Mouse (Mus musculus) limb, embryonic 13.5 days (tissue): ENCODE measurements around the gene Ghrhr. TPM values are rescaled to one million over a fixed set of nuclear protein-coding genes. Genes with fewer than 3 reads are reported as not detected.

ENCODE experiments used
- ATAC-seq: fragments of 200-750 bp; cut with Nextera tagmentation; 2 replicates; pipeline ENCODE4 v1.8.0; 2017; ENCODE audit warnings: low read depth, moderate number of reproducible peaks, moderate TSS enrichment; ENCODE audit not compliant: low FRiP score
- H3K27ac ChIP-seq: fragments of 300-500 bp; sonication (generic); 2 replicates; pipeline ENCODE4 v1.5.1; 2015; ENCODE audit warnings: inconsistent platforms, mild to moderate bottlenecking, moderate library complexity
- H3K27me3 ChIP-seq: fragments of 300-500 bp; sonication (generic); 2 replicates; pipeline ENCODE4 v1.6.1; 2015; ENCODE audit warnings: mild to moderate bottlenecking, inconsistent platforms
- H3K36me3 ChIP-seq: fragments of 300-500 bp; sonication (generic); 2 replicates; pipeline ENCODE4 v1.6.1; 2015; ENCODE audit warnings: inconsistent platforms, mild to moderate bottlenecking, moderate library complexity
- H3K4me1 ChIP-seq: fragments of 300-500 bp; sonication (generic); 2 replicates; pipeline ENCODE4 v1.6.1; 2015; ENCODE audit warnings: inconsistent platforms
- H3K4me2 ChIP-seq: fragments of 300-500 bp; sonication (generic); replicated peaks from 2 replicates; pipeline ENCODE4 v1.6.1; 2015; ENCODE audit warnings: inconsistent platforms, mild to moderate bottlenecking, moderate library complexity
- H3K4me3 ChIP-seq: fragments of 300-500 bp; sonication (generic); 2 replicates; pipeline ENCODE4 v1.5.1; 2015; ENCODE audit warnings: moderate library complexity, mild to moderate bottlenecking, inconsistent platforms
- H3K9ac ChIP-seq: fragments of 300-500 bp; sonication (generic); 2 replicates; pipeline ENCODE4 v1.6.1; 2015; ENCODE audit warnings: mild to moderate bottlenecking, inconsistent platforms
- H3K9me3 ChIP-seq: fragments of 300-500 bp; sonication (generic); 2 replicates; pipeline ENCODE4 v1.6.1; 2016; ENCODE audit warnings: inconsistent platforms
- WGBS: fragments of 180-500 bp; shearing (Covaris S2); methylation state at CpG from one replicate; pipeline ENCODE4 v1.1.7; 2015; 5-methylcytosine and 5-hydroxymethylcytosine counted together
- polyA plus RNA-seq: library from polyadenylated mRNA; unstranded; fragments of >200 nt; fragmentation: Nextera tagmentation; extraction: Ambion mirVana; gene quantifications from 2 replicates; pipeline ENCODE4 v1.2.1, GENCODE M21; 2015

The Ghrhr gene
- polyA plus RNA-seq, 1 experiment from 2014 or later, result not detected

DNA sequence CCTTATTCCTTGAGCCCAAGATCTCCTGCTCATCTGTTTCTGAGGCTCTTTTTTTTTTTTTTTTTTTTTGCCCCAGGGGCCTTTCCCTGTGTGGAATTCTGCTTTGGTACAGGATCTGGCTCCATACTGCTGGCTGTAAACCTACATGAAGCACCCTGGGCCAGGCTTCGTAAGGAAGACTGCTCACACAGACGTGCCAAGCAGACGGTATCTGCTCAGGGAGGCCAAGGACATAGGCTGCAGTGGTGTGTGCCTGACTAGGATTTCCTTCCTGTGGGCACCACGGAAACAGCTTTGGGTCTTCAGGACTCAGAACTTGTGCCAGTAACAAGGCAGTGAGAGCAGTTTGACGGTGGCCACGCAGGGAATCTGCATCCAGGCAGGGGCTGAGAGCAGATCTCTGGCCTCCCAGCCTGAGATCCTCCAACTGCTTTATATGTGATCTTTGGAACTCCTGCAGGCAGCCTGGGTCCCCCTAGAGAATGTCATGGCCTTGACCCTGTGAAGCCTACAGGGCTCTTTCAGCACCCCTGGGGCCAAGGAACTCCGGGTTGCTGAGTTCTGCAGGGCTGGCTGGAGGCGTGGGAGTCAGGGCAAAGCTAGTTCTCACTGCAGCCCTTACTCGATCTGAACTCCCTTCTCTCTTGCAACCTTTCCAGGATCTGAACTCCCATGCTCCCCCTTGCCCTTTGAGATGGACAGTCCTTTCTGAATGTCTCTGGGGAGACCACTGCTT, 26.1 kb downstream of the Ghrhr start:
- H3K4me1 ChIP-seq, result peaks cover 16% of the 10 kb centered on the region; the same call in 1 of the 2 replicates
- H3K9me3 ChIP-seq, result no peaks in the 10 kb centered on the region
- H3K9ac ChIP-seq, result no peak overlapping the region
- WGBS, result 65% methylated on average over 9 of the region's 9 CpGs
- H3K4me3 ChIP-seq, result no peak overlapping the region
- H3K27ac ChIP-seq, result no peak overlapping the region
- no peak for ATAC-seq
- H3K36me3 ChIP-seq, result no peaks in the 10 kb centered on the region
- 0 out of 2 replicates have a peak, but pooled peaks cover 4% of the 10 kb centered on the region for H3K27me3 ChIP-seq
- no peak overlapping the region for H3K4me2 ChIP-seq

DNA sequence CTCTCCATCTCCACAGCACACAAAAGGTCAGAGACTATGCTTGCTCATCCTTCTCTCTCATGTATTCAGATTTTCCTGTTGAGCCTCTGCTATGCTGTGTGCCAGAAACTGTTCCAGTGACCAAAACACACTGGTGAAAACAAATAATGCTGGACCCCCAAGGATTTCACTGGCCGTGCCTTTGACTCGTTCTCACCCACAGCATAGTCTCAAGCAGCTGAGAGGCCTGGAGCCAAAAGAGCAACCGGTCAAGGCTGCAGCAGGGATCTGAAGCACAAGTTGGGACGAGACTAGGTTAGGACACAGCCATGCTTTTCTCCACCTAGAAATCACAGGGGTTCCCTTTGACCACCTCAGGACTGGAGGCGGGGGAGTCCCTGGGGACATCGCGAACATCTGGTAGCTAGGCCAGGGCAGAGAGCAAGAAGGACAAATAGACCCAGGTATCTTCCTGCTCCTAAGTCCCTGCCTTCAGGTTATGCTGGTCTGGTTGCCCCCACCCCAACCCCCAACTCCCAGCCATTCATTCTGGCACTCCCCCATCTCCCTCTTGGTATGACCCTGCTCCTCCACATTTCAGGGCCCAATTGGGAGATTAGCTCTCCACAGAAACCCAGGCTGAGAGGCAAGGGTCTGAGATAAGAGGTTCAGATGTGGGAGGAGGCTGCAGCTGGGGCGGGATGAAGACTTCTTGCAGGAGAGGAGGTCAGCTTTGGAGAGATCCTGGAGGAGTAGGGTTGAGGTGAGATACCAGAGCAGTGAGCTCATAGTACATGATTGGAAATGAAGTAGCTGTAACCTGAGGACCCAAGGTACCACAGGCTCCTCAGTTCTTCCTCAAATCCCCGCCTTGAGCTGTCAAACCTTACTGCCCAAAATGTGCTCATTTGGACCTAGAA, 27.6 kb downstream of the Ghrhr start:
- H3K9me3 ChIP-seq, result no peaks in the 10 kb centered on the region
- H3K4me3 ChIP-seq, result no peak overlapping the region
- no peak overlapping the region for H3K4me2 ChIP-seq
- H3K9ac ChIP-seq, result no peak overlapping the region
- H3K27me3 ChIP-seq, result no peaks in the 10 kb centered on the region
- peaks cover 16% of the 10 kb centered on the region; the same call in 1 of the 2 replicates for H3K4me1 ChIP-seq
- H3K27ac ChIP-seq, result no peak overlapping the region
- WGBS, result 76% methylated on average over 9 of the region's 9 CpGs
- H3K36me3 ChIP-seq, result no peaks in the 10 kb centered on the region
- no peak for ATAC-seq

- Histone ChIP-seq H3K4me1 (peaks cover 16% of the 10 kb centered on the region; the same call in 1 of the 2 replicates), H3K4me2 (no peak overlapping the region), H3K9ac (no peak overlapping the region), H3K36me3 (no peaks in the 10 kb centered on the region), H3K9me3 (no peaks in the 10 kb centered on the region), H3K27ac (no peak overlapping the region), H3K4me3 (no peak overlapping the region), H3K27me3 (no peaks in the 10 kb centered on the region)
- WGBS, result 59% methylated on average over 5 of the region's 5 CpGs
- ATAC-seq, result no peak
Measured at GRCm38 (mm10) chr6:55404421-55404990, 28.4 kb downstream of the Ghrhr start.

- Histone ChIP-seq H3K27ac (no peak overlapping the region), H3K4me1 (peaks cover 20% of the 10 kb centered on the region; the same call in 1 of the 2 replicates), H3K9ac (no peak overlapping the region), H3K4me2 (no peak overlapping the region), H3K9me3 (no peaks in the 10 kb centered on the region), H3K4me3 (no peak overlapping the region), H3K36me3 (no peaks in the 10 kb centered on the region), H3K27me3 (no peaks in the 10 kb centered on the region)
- WGBS, result 68% methylated on average over 4 of the region's 4 CpGs
- ATAC-seq, result no peak
Measured at GRCm38 (mm10) chr6:55407345-55407744, 31.2 kb downstream of the Ghrhr start.

DNA sequence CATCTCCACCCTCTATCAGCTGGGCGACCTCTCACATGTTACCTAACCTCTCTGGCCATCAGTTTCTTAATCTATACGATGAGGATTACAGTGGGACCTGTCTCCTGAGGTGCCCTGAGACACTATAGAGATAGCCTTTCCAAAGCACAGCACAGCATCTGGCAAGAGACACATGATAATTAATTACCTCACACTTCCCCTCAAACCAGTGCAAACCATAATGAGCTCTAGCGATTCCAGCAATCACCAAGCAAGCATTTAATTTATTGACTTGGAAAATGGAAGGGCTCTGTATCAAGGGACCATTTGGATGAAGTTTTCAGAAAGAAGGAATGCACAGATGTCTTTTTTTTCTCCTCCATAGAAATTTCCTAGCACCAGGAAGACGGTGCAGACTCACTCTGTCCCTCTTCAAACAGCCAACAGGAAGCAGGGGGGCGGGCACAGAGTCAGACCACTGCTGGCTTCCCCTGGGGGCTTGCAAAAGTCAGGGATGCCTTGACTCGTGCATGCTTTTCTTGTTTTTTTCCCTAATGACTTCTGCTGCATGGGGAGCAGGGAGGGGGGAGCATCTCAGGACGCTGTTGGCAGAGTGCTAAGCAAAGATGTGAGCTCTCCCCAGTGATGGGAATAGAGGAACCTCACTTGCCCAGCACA, 34.2 kb downstream of the Ghrhr start:
- 26% methylated on average over 7 of the region's 7 CpGs for WGBS
- ATAC-seq, result peak; percentile 19; the same call in 1 of the 2 replicates
- no peak overlapping the region for H3K9ac ChIP-seq

GRCm38 (mm10) chr6:55410977-55411376, 34.9 kb downstream of the Ghrhr start:
- Histone ChIP-seq H3K9ac (no peak overlapping the region), H3K27ac (no peak overlapping the region), H3K27me3 (no peaks in the 10 kb centered on the region), H3K4me1 (peaks cover 9% of the 10 kb centered on the region; the same call in 1 of the 2 replicates), H3K4me2 (no peak overlapping the region), H3K4me3 (no peak overlapping the region), H3K36me3 (no peaks in the 10 kb centered on the region), H3K9me3 (no peaks in the 10 kb centered on the region)
- 75% methylated on average over 5 of the region's 5 CpGs for WGBS
- ATAC-seq, result no peak

More for the DNA sequence above, 34.2 kb downstream of the Ghrhr start:
- H3K4me2 ChIP-seq, result no peak overlapping the region
- H3K4me3 ChIP-seq, result no peak overlapping the region
- no peaks in the 10 kb centered on the region for H3K27me3 ChIP-seq
- no peak overlapping the region for H3K27ac ChIP-seq
- H3K9me3 ChIP-seq, result no peaks in the 10 kb centered on the region
- H3K4me1 ChIP-seq, result peaks cover 9% of the 10 kb centered on the region; the same call in 1 of the 2 replicates
- no peaks in the 10 kb centered on the region for H3K36me3 ChIP-seq

- Histone ChIP-seq H3K36me3 (no peaks in the 10 kb centered on the region), H3K9ac (no peak overlapping the region), H3K27ac (no peak overlapping the region), H3K27me3 (no peaks in the 10 kb centered on the region), H3K4me1 (0 out of 2 replicates have a peak, but pooled peaks cover 3% of the 10 kb centered on the region), H3K4me2 (no peak overlapping the region), H3K4me3 (no peak overlapping the region), H3K9me3 (no peaks in the 10 kb centered on the region)
- ATAC-seq, result no peak
- 88% methylated on average over 5 of the region's 5 CpGs for whole genome bisulfite sequencing
Measured at GRCm38 (mm10) chr6:55416202-55416601, 40.1 kb downstream of the Ghrhr start.

GRCm38 (mm10) chr6:55418746-55419410, 42.8 kb downstream of the Ghrhr start:
- WGBS, result 50% methylated on average over 2 of the region's 2 CpGs

GRCm38 (mm10) chr6:55420411-55420810, 44.3 kb downstream of the Ghrhr start:
- H3K27ac ChIP-seq, result no peak overlapping the region
- no peak overlapping the region for H3K9ac ChIP-seq
- 0 out of 2 replicates have a peak, but pooled peaks cover 5% of the 10 kb centered on the region for H3K27me3 ChIP-seq
- 0 out of 2 replicates have a peak, but pooled peaks cover 6% of the 10 kb centered on the region for H3K4me1 ChIP-seq
- no peak for ATAC-seq
- no peaks in the 10 kb centered on the region for H3K9me3 ChIP-seq
- WGBS, result 62% methylated on average over 3 of the region's 3 CpGs
- no peak overlapping the region for H3K4me2 ChIP-seq
- H3K4me3 ChIP-seq, result no peak overlapping the region
- no peaks in the 10 kb centered on the region for H3K36me3 ChIP-seq

More at GRCm38 (mm10) chr6:55418746-55419410, 42.8 kb downstream of the Ghrhr start:
- no peaks in the 10 kb centered on the region for H3K9me3 ChIP-seq
- no peak overlapping the region for H3K4me3 ChIP-seq
- no peak overlapping the region for H3K27ac ChIP-seq
- H3K4me1 ChIP-seq, result 0 out of 2 replicates have a peak, but pooled peaks cover 6% of the 10 kb centered on the region
- H3K36me3 ChIP-seq, result no peaks in the 10 kb centered on the region
- H3K9ac ChIP-seq, result no peak overlapping the region
- H3K27me3 ChIP-seq, result no peaks in the 10 kb centered on the region
- no peak overlapping the region for H3K4me2 ChIP-seq
- no peak for ATAC-seq

GRCm38 (mm10) chr6:55420869-55421361, 44.8 kb downstream of the Ghrhr start:
- H3K27me3 ChIP-seq, result 0 out of 2 replicates have a peak, but pooled peaks cover 5% of the 10 kb centered on the region
- no peaks in the 10 kb centered on the region for H3K36me3 ChIP-seq
- no peak for ATAC-seq
- H3K9ac ChIP-seq, result no peak overlapping the region
- H3K4me1 ChIP-seq, result 0 out of 2 replicates have a peak, but pooled peaks cover 6% of the 10 kb centered on the region
- 53% methylated on average over 1 of the region's 1 CpGs for WGBS
- no peak overlapping the region for H3K4me3 ChIP-seq
- no peak overlapping the region for H3K4me2 ChIP-seq
- H3K9me3 ChIP-seq, result no peaks in the 10 kb centered on the region
- H3K27ac ChIP-seq, result no peak overlapping the region

DNA sequence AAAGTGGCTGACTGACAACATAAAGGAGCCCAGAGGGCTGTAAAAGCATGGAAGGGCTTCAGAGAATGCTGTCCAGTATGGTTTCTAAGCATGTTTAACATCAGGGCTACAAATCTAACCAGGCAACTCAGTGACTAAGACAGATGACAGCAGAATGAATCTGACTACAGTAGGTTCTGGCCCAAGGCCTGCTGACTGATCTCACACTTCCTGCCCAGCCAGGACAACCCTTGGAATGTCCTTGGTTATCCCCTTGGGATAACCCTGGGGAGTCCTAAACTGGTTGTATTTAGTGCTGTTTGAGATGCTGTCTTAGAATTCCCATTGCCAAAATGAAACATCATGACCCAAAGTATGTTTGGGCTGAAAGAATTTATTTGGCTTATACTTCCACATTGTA, 56.0 kb downstream of the Ghrhr start:
- Histone ChIP-seq H3K4me2 (no peak overlapping the region), H3K4me1 (0 out of 2 replicates have a peak, but pooled peaks cover 5% of the 10 kb centered on the region), H3K9me3 (no peaks in the 10 kb centered on the region), H3K4me3 (no peak overlapping the region), H3K36me3 (no peaks in the 10 kb centered on the region), H3K9ac (no peak overlapping the region), H3K27ac (no peak overlapping the region), H3K27me3 (no peaks in the 10 kb centered on the region)
- ATAC-seq, result no peak
